Mouse (Mus musculus) embryonic fibroblast, embryonic 13.5 days (primary cell): ENCODE measurements at regions not wholly inside any gene's neighbourhood (a gene's known extent, or its start where the extent isn't known, plus 50 kb on each side); places are given as distances from the start of the nearest gene placed in this dataset.

Experiments used
- CTCF ChIP-seq: IDR thresholded peaks from 2 replicates; pipeline ENCODE4 v1.5.1; 2011; ENCODE audit warnings: mild to moderate bottlenecking, control low read depth, low read length, moderate library complexity, borderline replicate concordance; ENCODE audit not compliant: insufficient read depth
- POLR2A ChIP-seq: IDR thresholded peaks from 2 replicates; pipeline ENCODE4 v1.6.1; 2011; ENCODE audit warnings: low read depth, mild to moderate bottlenecking, control low read depth, low read length, moderate library complexity

DNA sequence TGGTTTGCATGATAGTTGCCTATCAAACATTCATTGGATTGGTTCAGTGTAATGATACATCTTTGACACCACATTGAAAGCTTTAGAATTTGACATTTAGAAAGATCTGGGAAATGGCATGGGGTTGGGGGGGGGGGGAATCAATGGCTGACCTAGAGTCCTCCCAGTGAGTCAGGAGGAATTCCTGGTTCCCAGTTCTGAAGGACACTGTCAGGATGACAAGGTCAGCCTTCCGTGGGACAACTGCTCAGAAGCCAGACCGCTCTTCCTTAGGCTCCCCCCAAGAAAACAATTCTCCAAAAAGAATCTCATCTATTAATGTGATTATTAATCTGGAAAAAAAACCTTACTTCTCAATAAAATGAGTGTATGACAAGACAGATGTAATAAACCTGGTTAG is 132.1 kb upstream of the Grik3 start:
- TF ChIP-seq CTCF (no peak), POLR2A (no peak)
